Mouse (Mus musculus): Measurements from ENCODE around the gene Nostrin.

Gene Nostrin

GRCm38 (mm10) chr2:69205791-69206351 is 70.3 kb downstream of the Nostrin start, which contains the start of gene Spc25:
Gene Spc25, minus strand, starts transcription at chr2:69206194.
- peak; percentile 71 to 81 for DNase-seq

GRCm38 (mm10) chr2:69206523-69206922 is 70.9 kb downstream of the Nostrin start:
- DNase-seq, result no peak

GRCm38 (mm10) chr2:69209684-69210083 is 74.1 kb downstream of the Nostrin start:
- DNase-seq, result no peak

GRCm38 (mm10) chr2:69210773-69211172 is 75.2 kb downstream of the Nostrin start, which contains the start of gene G6pc2:
Gene G6pc2, plus strand, starts transcription at chr2:69211073.
- DNase-seq, result no peak

- DNase-seq, result no peak
Observed at GRCm38 (mm10) chr2:69212652-69213051, 77.1 kb downstream of the Nostrin start.

GRCm38 (mm10) chr2:69215242-69215641 is 79.6 kb downstream of the Nostrin start:
- DNase-seq, result no peak

- DNase-seq, result no peak
Observed at GRCm38 (mm10) chr2:69221868-69222416, 86.3 kb downstream of the Nostrin start.

GRCm38 (mm10) chr2:69222815-69223214 is 87.2 kb downstream of the Nostrin start:
- no peak for DNase-seq

GRCm38 (mm10) chr2:69224724-69225123 is 89.1 kb downstream of the Nostrin start:
- no peak for DNase-seq

GRCm38 (mm10) chr2:69226876-69227275 is 91.3 kb downstream of the Nostrin start:
- DNase-seq, result no peak

GRCm38 (mm10) chr2:69228635-69229034 is 93.0 kb downstream of the Nostrin start:
- no peak for DNase-seq

GRCm38 (mm10) chr2:69230137-69230536 is 94.5 kb downstream of the Nostrin start:
- DNase-seq, result no peak

- no peak for DNase-seq
Observed at GRCm38 (mm10) chr2:69232101-69232500, 96.5 kb downstream of the Nostrin start.

- DNase-seq, result no peak
Observed at GRCm38 (mm10) chr2:69234976-69235678, 99.5 kb downstream of the Nostrin start.

All from spleen, adult 18-20 months (tissue).